Mouse (Mus musculus) stomach, postnatal 0 days (tissue): ENCODE data around the gene Clock.

Experiments
- CTCF ChIP-seq: IDR thresholded peaks from 2 replicates; pipeline ENCODE4 v1.5.1; 2016; ENCODE audit warnings: antibody characterized with exemption, low read depth, mild to moderate bottlenecking, moderate library complexity
- EP300 ChIP-seq: optimal IDR thresholded peaks from 2 replicates; pipeline ENCODE3; 2016; ENCODE audit warnings: antibody characterized with exemption

DNA sequence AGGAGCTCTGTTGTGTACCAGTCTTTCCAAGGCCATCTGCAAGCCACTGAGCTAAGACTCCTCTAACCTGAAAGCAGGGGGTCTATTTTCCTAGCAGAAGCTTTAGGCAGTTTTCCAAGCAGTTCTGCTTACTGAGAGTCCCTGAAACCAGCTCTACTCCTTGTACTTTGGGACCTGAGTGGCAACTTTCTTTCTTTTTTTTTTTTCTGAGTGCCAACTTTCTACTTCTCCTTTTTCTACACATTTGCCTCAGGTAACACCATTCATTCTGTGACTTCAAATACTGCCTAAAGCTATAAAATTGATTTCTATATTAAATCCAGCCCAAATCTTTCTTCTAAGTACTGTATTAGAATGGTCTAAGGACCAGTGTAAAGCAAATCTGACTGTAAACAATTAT lies 58.1 kb downstream of the Clock start:
- TF ChIP-seq CTCF = no peak
- no peak for TF ChIP-seq EP300
